Mouse (Mus musculus) E14TG2a.4 (cell line): ENCODE measurements around the gene Kctd15.

Experiments
- H3K27me3 ChIP-seq: 2 replicates; pipeline ENCODE4 v1.6.1; 2014; ENCODE audit warnings: low read length, control low read depth; ENCODE audit not compliant: insufficient read depth
- H3K36me3 ChIP-seq: 2 replicates; pipeline ENCODE4 v1.6.1; 2014; ENCODE audit warnings: low read length, control low read depth; ENCODE audit not compliant: insufficient read depth
- H3K4me1 ChIP-seq: replicated peaks from 2 replicates; pipeline ENCODE4 v1.6.1; 2014; ENCODE audit warnings: low read depth, low read length, control low read depth
- H3K4me3 ChIP-seq: replicated peaks from 2 replicates; pipeline ENCODE4 v1.5.1; 2014; ENCODE audit warnings: mild to moderate bottlenecking, low read length
- H3K9me3 ChIP-seq: 2 replicates; pipeline ENCODE4 v1.6.1; 2014; ENCODE audit warnings: low read length, control low read depth
- CTCF ChIP-seq: conservative IDR thresholded peaks from 2 replicates; pipeline ENCODE4 v1.5.1; 2014; ENCODE audit warnings: low read length
- NANOG ChIP-seq: IDR thresholded peaks from 2 replicates; pipeline ENCODE4 v1.6.1; 2014; ENCODE audit warnings: borderline replicate concordance, low read length, mixed read lengths
- POU5F1 ChIP-seq: IDR thresholded peaks from 2 replicates; pipeline ENCODE4 v1.6.1; 2014; ENCODE audit warnings: low read length, borderline replicate concordance

Gene Kctd15

DNA sequence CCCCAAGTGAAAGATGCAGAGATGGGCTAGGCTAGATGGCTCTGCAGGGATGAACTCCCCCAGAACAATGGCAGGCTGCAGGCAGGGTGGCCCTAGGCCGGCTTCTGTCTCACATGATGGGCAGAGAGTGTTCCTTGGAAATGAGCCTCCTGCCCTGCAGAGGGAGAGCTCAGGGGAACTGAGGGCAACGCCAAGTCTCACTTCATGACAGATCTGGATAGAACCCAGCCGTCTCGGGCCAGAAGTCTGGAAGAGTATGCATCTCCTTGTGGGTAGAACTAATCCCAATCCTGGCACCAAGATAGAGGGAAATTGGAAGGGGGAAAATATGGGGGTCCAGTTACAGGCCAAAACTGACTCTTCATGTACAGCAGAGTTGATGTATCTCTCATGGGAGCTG, 36.5 kb upstream of the Kctd15 start:
- Histone ChIP-seq H3K4me1 (peaks cover 23% of the 10 kb centered on the region), H3K36me3 (no peaks in the 10 kb centered on the region), H3K4me3 (no peak overlapping the region), H3K9me3 (no peaks in the 10 kb centered on the region), H3K27me3 (peaks cover 58% of the 10 kb centered on the region)
- TF ChIP-seq NANOG (no peak), POU5F1 (no peak), CTCF (no peak)

DNA sequence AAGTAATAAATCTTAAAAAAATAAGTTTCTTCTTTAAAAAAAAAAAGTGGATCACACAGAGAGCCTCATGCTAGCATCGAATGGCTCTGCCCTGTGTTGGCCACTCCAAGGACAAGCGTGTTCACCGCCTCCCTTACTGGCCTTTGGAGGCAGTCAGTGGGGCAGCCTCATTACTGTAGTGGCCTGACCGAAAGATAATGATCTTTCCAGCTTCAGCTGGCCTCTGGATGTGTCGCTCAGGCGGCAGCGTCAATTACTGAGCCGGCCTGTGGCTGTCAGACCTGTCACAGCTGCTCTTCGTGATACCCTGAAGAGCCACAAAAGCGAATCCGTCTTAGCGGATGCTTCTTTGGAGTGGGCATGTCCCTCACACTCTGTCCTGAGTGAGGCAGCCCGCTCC, 33.6 kb upstream of the Kctd15 start:
- peaks cover 58% of the 10 kb centered on the region for H3K27me3 ChIP-seq
- H3K4me3 ChIP-seq = no peak overlapping the region
- H3K9me3 ChIP-seq = no peaks in the 10 kb centered on the region
- no peaks in the 10 kb centered on the region for H3K36me3 ChIP-seq
- H3K4me1 ChIP-seq = peaks cover 17% of the 10 kb centered on the region
- TF ChIP-seq CTCF (no peak), POU5F1 (no peak)

DNA sequence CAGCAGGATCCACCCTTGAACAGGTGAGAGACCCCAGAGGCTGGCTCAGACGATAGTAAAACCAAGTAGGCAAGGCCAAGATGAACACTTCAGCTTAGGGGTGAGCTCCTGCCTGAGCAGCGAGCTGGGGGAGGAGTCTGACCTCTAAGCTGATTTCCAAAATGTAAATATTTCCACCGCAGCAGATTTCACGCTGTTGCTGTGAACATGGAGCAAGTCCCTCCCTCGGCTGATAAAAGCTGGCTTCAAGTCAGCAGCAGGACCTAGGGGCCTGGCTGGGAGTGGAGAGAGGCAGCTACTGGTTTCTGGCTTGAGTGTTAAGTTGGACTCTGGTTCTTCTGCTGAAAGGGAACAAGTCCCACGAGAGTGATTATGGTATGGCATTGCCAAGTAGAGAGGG, 32.5 kb upstream of the Kctd15 start:
- TF ChIP-seq NANOG = no peak
- no peak for TF ChIP-seq CTCF
- TF ChIP-seq POU5F1 = no peak
- H3K4me3 ChIP-seq = no peak overlapping the region
- H3K27me3 ChIP-seq = peaks cover 61% of the 10 kb centered on the region
- H3K36me3 ChIP-seq = no peaks in the 10 kb centered on the region
- peaks cover 11% of the 10 kb centered on the region for H3K4me1 ChIP-seq
- H3K9me3 ChIP-seq = no peaks in the 10 kb centered on the region

DNA sequence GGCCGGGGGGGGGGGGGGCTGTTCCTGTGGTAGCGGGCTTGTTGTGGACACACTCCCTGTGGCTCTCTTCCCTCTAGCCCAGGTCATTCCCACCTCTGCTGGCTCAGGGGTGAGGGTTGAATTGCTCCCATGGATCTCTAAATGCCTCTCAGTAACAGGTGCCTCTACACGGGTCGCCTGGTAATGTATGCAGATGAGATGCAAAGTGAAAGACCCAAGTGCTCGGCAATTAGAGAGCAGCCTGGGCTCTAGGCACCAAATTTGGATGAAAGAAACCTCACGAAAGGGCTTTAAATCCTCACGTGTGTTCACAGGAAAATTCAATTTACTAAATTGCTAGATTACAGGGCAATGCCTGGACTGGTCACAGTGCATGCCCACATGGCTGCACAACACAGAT, 29.3 kb upstream of the Kctd15 start:
- Histone ChIP-seq H3K27me3 (peaks cover 54% of the 10 kb centered on the region), H3K4me3 (no peak overlapping the region), H3K36me3 (no peaks in the 10 kb centered on the region), H3K4me1 (peaks cover 17% of the 10 kb centered on the region), H3K9me3 (peaks cover 12% of the 10 kb centered on the region)
- TF ChIP-seq CTCF = no peak
- no peak for TF ChIP-seq NANOG
- TF ChIP-seq POU5F1 = no peak

DNA sequence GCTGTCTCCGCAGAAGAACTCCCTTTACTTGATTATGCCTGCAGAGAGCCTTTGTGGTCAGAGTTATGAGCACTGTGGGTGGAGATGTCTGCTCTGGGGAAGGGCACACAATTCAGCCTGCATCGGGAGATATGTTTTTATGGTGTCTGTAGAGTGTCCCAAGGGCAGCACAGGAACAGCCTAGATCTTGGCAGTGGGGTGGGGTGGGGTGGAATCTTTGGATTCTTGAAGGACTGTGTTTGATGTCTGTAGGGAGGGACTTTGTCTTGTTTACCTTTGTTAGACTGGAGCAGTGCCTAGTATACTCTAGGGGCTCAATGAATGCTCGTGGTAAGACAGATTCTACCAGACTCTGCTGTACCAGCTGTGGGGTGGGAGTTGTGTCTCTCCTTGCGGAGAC, 28.6 kb upstream of the Kctd15 start:
- Histone ChIP-seq H3K4me3 (no peak overlapping the region), H3K27me3 (peaks cover 53% of the 10 kb centered on the region), H3K9me3 (peaks cover 12% of the 10 kb centered on the region), H3K36me3 (no peaks in the 10 kb centered on the region), H3K4me1 (peaks cover 20% of the 10 kb centered on the region)
- TF ChIP-seq NANOG (no peak), CTCF (no peak), POU5F1 (no peak)

DNA sequence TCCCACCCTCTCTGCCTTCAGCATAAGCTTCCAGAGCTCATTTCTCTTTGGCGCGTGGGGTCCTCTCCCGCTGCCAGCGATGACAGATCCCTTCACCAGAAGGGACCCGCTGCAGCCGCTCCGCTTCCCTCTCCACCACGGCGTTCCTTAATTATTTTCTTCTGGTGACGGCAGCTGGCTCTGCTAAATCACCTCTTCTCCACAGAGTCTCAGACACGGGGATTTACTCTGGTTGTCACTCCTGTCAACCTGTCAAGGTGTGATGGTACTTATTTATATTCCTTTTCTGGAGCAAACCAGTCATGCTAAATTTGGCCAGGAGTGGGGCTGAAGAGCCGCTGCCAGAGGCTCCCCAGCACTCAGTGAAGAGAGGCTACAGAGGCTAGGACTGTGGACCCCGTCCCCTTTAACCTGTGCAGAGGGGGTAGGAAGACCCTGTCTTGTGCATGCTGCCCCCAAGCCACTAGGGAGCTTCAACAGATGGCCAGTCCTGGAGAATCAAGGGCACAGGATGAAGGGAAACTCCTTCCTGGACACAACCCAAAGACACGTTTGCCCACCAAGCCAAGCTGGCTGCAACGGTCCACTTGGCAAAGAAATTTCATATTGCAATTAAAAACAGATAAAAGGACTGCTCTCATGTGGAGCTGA, 24.4 kb upstream of the Kctd15 start:
- no peak for TF ChIP-seq POU5F1
- TF ChIP-seq NANOG = no peak
- no peak for TF ChIP-seq CTCF
- H3K4me1 ChIP-seq = peaks cover 19% of the 10 kb centered on the region
- peaks cover 40% of the 10 kb centered on the region for H3K27me3 ChIP-seq
- peaks cover 12% of the 10 kb centered on the region for H3K9me3 ChIP-seq
- no peaks in the 10 kb centered on the region for H3K36me3 ChIP-seq
- H3K4me3 ChIP-seq = no peak overlapping the region

DNA sequence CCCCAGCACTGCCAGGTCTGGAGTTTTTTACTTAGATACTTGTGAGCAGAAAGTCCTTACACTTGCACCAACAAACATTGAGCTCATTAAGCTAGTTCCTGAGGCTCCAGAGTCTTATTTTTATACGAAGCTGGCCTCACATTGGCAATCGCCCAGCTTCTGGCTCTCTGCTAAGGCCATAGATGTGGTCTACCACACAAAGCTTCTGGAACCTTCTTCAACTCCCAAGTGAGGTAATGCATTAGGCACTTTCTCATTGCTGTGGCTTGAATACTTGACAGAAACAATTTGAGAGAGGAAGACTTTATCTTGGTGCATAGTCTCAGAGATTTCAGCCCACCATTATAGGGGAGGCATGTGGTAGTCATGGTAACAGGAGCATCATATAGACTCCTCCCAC, 23.4 kb upstream of the Kctd15 start:
- H3K27me3 ChIP-seq = peaks cover 42% of the 10 kb centered on the region
- H3K4me3 ChIP-seq = no peak overlapping the region
- H3K4me1 ChIP-seq = peaks cover 24% of the 10 kb centered on the region
- TF ChIP-seq POU5F1 = no peak
- TF ChIP-seq CTCF = no peak
- TF ChIP-seq NANOG = no peak
- H3K9me3 ChIP-seq = peaks cover 12% of the 10 kb centered on the region
- no peaks in the 10 kb centered on the region for H3K36me3 ChIP-seq

DNA sequence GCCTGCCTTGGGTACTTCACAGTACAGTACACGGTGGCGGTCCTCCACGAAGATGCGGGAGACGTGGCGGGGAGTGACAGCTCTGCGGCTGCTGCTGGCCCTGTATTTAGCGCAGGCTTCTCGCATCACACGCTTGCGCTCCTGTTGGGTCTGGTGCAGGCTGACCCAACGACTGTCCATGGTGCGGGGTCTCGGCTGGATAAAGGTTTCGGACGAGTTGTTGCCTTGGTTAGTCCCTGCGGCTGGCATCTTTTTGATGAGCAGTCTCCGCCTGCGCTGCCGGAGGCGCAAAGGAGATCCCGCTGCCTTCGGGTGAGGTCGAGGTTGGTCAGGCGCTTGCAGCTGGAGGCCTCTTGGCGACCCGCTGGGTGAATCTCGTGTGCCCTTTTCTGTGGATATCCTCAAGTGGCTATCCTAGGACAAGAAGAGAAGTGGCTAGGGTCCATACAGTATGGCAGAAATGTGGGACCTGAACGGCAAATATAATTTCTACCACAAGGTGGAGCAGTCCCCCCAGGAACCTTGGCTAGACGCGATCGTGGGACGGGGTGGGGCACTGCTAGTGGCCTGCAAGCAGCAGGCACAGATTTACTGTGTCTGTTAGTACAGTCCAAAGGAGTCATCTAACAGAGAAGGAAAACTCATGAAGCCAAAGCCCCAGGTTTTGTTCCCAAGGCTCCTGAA, 19.4 kb upstream of the Kctd15 start:
- Histone ChIP-seq H3K4me3 (peak overlapping the region; percentile 76), H3K9me3 (no peaks in the 10 kb centered on the region), H3K27me3 (peaks cover 53% of the 10 kb centered on the region), H3K4me1 (peaks cover 45% of the 10 kb centered on the region), H3K36me3 (no peaks in the 10 kb centered on the region)
- TF ChIP-seq POU5F1 (no peak), CTCF (peak; percentile 78), NANOG (no peak)

DNA sequence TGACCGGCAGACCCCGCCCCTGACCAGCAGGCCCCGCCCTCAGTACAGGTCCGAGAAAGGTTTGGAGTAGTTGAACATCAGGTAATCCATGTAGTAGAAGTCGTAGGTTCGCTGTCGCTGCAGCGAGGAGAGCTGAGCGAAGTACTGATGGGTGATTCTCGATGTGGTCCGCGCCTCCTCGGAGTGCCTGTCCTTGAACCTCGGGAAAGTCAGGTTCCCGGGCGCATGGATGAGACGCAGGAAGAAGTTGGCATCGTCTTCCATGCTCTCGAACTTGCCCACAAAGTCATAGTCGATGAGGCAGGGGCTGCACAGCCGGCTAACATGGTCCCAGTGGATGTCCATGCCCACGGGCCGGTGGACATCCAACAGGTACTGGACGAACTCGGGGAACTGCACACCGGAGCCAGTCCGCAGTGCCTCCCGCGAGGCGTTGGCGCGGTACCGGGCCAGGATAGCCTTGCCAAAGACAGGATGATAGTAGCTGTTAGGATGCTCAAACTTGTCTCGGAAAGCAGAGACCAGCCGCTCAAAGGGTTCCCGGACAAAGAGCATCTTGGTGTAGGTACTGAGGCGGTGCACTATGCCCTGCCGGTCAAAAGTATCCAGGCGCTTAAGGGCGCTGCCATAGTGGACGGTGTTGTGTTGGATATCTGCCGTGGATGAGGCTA, 18.7 kb upstream of the Kctd15 start:
- H3K9me3 ChIP-seq = no peaks in the 10 kb centered on the region
- H3K4me1 ChIP-seq = peaks cover 47% of the 10 kb centered on the region
- no peaks in the 10 kb centered on the region for H3K36me3 ChIP-seq
- TF ChIP-seq CTCF (no peak), NANOG (no peak)
- peaks cover 49% of the 10 kb centered on the region for H3K27me3 ChIP-seq
- H3K4me3 ChIP-seq = peak overlapping the region; percentile 76
